Mouse (Mus musculus) limb, embryonic 14.5 days (tissue): ENCODE results near the gene Tmem19. TPM values are rescaled to one million over a fixed set of nuclear protein-coding genes. Genes with fewer than 3 reads are reported as not detected.

Experiments
- ATAC-seq: fragments of 200-750 bp; cut with Nextera tagmentation; 2 replicates; pipeline ENCODE4 v1.8.0; 2017; ENCODE audit warnings: low read depth, moderate number of reproducible peaks, moderate TSS enrichment; ENCODE audit not compliant: low FRiP score
- DNase-seq: peaks from one replicate; pipeline ENCODE4 v3.0.0-alpha.2; 2015; ENCODE audit warnings: low spot score
- H3K27ac ChIP-seq: fragments of 300-500 bp; sonication (generic); replicated peaks from 2 replicates; pipeline ENCODE4 v1.5.1; 2014; ENCODE audit warnings: low read depth, mild to moderate bottlenecking, low read length, moderate library complexity, mixed read lengths
- H3K27me3 ChIP-seq: fragments of 300-500 bp; sonication (generic); 2 replicates; pipeline ENCODE4 v1.6.1; 2014; ENCODE audit warnings: low read length, mixed read lengths; ENCODE audit not compliant: control insufficient read depth, insufficient read depth
- H3K36me3 ChIP-seq: fragments of 300-500 bp; sonication (generic); 2 replicates; pipeline ENCODE4 v1.6.1; 2014; ENCODE audit warnings: mild to moderate bottlenecking, low read length, moderate library complexity, mixed read lengths; ENCODE audit not compliant: control insufficient read depth, insufficient read depth
- H3K4me1 ChIP-seq: fragments of 300-500 bp; sonication (generic); 2 replicates; pipeline ENCODE4 v1.6.1; 2014; ENCODE audit warnings: antibody characterized with exemption, low read length, mixed read lengths; ENCODE audit not compliant: control insufficient read depth, insufficient read depth
- H3K4me2 ChIP-seq: fragments of 300-500 bp; sonication (generic); replicated peaks from 2 replicates; pipeline ENCODE4 v1.6.1; 2014; ENCODE audit warnings: low read depth, mild to moderate bottlenecking, low read length, moderate library complexity; ENCODE audit not compliant: severe bottlenecking
- H3K4me3 ChIP-seq: fragments of 300-500 bp; sonication (generic); replicated peaks from 2 replicates; pipeline ENCODE4 v1.5.1; 2014; ENCODE audit warnings: low read length
- H3K9ac ChIP-seq: fragments of 300-500 bp; sonication (generic); 2 replicates; pipeline ENCODE4 v1.6.1; 2014; ENCODE audit warnings: mild to moderate bottlenecking, low read depth, low read length, moderate library complexity; ENCODE audit not compliant: severe bottlenecking
- H3K9me3 ChIP-seq: fragments of 300-500 bp; sonication (generic); 2 replicates; pipeline ENCODE4 v1.6.1; 2016; ENCODE audit warnings: low read length; ENCODE audit not compliant: control insufficient read depth
- POLR2A ChIP-seq: fragments of 200-500 bp; IDR thresholded peaks from 2 replicates; pipeline ENCODE4 v1.8.0; 2012; ENCODE audit warnings: inconsistent platforms, mild to moderate bottlenecking, moderate library complexity, borderline replicate concordance; ENCODE audit not compliant: insufficient read depth, insufficient read length; ENCODE audit errors: extremely low read depth
- WGBS: fragments of 180-500 bp; shearing (Covaris S2); extraction: QIAGEN DNeasy Blood & Tissue Kit; methylation state at CpG from one replicate; pipeline ENCODE4 v1.1.7; 2014; 5-methylcytosine and 5-hydroxymethylcytosine counted together
- polyA plus RNA-seq, 2 experiments: library from polyadenylated mRNA; depleted of rRNA in 1 of 2; stranded (reverse) in 1 of 2; unstranded in 1 of 2; fragments of >200 nt; fragmentation: Nextera tagmentation in 1 of 2; extraction: Ambion mirVana in 1 of 2; gene quantifications; 2 replicates each; pipeline versions ENCODE4 v1.2.1 to v1.2.3; 2012 to 2014

Gene Tmem19
- polyA plus RNA-seq, 2 experiments = 18.2 to 26.4 TPM

DNA sequence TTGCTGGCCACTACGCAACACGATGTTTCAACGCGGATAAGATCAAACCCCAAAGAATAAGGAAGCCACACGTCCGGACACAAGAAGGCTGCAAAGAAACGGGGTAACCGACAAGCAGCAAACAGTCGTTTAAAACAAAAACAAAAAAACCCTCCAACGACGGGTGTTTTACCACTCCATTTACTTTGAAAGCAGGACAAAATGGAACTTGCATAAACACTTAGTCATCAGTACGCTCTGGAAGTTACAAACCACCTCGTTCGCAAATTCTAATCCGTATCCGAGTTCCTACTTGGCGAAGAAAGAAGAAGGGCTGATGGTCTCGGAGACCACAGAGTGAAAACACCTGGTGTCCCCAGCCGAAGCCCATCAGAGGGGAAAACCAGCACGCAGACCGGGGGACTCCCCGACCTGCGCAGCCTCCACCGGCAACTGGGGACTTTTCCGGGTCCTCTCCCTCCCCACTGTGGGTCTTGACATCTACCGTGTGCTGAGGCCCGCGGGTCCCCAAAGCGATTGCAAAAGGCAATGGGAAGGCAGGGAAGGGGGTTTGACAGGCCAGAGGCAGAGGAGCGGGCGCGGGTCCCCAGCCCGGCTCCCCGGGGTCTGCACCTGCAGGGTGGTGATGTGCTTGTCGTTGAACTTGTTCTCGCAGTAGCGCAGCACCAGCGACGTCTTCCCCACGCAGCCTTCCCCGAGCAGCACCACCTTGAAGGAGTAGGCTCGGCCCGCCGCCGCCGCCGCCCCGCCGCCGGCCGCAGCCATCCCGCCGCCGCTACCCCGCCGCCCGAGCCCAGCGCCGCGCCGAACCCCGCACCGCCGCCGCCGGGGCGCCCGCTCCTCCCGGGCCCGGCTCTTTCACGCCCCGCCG, 47.5 kb downstream of the Tmem19 start:
- Histone ChIP-seq H3K9ac (peak overlapping the region; percentile 85), H3K4me1 (peaks cover 8% of the 10 kb centered on the region), H3K27me3 (no peaks in the 10 kb centered on the region), H3K4me2 (peak overlapping the region; percentile 90), H3K27ac (peak overlapping the region; percentile 90), H3K4me3 (peak overlapping the region; percentile 87), H3K36me3 (0 out of 2 replicates have a peak, but pooled peaks cover 2% of the 10 kb centered on the region), H3K9me3 (no peaks in the 10 kb centered on the region)
- DNase-seq (no peak), ATAC-seq (peak; percentile 58)
- no peak for TF ChIP-seq POLR2A
- 3% methylated on average over 40 of the region's 73 CpGs for WGBS

DNA sequence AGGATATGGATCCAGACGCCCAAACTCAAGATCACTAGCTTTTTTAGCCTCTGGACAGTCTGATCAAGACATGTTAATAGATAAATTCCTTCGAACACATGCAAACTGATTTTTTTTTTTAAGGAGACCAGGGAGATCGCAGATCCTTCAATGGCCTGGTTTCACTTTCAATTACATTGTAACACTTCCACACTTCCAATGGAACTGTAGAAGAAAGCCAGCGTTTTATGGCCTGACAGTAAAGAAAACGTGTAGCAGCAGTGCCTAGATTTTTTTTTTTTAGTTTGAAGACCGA, 48.1 kb downstream of the Tmem19 start:
- H3K36me3 ChIP-seq = peaks cover 8% of the 10 kb centered on the region; the same call in 1 of the 2 replicates
- H3K9ac ChIP-seq = peak overlapping the region; percentile 85
- ATAC-seq = no peak
- peaks cover 8% of the 10 kb centered on the region for H3K4me1 ChIP-seq
- H3K27me3 ChIP-seq = no peaks in the 10 kb centered on the region
- H3K27ac ChIP-seq = no peak overlapping the region
- no peak for DNase-seq
- 14% methylated on average over 6 of the region's 6 CpGs for WGBS
- H3K9me3 ChIP-seq = no peaks in the 10 kb centered on the region
- peak overlapping the region; percentile 87 for H3K4me3 ChIP-seq
- H3K4me2 ChIP-seq = peak overlapping the region; percentile 90
- no peak for TF ChIP-seq POLR2A

DNA sequence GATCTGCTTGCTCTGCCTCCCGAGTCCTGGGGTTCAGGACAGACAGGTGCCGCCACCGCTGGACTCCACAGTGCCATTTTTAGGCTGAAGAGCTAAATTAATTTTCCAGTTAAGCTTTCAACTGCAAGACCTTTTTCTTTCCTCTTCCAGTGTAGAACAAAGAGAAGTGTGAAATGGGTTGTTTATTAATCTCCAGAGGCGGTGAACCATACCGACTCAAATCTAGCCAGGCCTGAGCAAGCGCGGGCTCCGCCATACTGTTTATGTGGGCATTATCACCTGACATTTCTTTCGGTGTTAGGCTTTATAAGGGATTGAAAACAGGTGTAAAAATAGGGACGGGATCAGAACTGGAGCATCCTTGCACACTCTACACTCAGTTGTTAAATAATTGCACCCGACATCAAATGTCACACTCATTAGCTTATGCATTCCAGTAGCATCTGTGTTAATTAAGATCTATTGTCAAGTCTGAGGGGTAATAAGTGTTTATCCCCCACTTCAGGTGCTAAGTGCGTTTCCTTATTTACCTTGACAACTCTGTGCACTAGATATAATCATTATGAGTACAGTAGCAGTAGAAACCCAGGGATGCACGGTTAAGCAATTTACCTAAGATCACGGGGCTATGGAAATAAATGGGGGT, 48.5 kb downstream of the Tmem19 start:
- DNase-seq (no peak), ATAC-seq (no peak)
- Histone ChIP-seq H3K4me2 (peak overlapping the region; percentile 90), H3K36me3 (peaks cover 8% of the 10 kb centered on the region; the same call in 1 of the 2 replicates), H3K9ac (peak overlapping the region; percentile 85; the same call in 1 of the 2 replicates), H3K4me3 (peak overlapping the region; percentile 87), H3K9me3 (no peaks in the 10 kb centered on the region), H3K27ac (no peak overlapping the region), H3K27me3 (no peaks in the 10 kb centered on the region), H3K4me1 (peaks cover 8% of the 10 kb centered on the region)
- TF ChIP-seq POLR2A = no peak
- WGBS = 64% methylated on average over 14 of the region's 14 CpGs

DNA sequence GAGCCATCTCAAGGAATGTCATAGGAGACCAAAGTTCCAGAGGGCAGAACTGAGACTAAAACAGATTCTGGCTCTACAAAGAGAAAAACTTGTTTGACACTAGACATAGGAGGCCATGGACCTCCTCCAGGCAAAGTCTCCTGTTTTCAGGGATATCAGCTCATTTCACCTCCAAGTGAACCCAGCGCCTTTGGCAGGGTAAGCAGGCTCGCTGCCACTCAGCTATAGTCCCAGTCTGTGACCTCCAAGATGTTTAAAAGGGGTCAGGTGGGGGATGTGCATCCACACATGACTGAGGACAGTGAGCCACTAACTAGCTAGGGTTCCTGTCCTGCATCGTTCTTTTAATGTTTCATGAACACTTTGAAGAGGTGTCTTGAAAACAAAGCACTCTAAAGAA, 49.6 kb downstream of the Tmem19 start:
- 65% methylated on average over 3 of the region's 3 CpGs for WGBS
- no peaks in the 10 kb centered on the region for H3K9me3 ChIP-seq
- no peak overlapping the region for H3K4me2 ChIP-seq
- DNase-seq (no peak), ATAC-seq (no peak)
- H3K4me1 ChIP-seq = peaks cover 8% of the 10 kb centered on the region
- no peak overlapping the region for H3K27ac ChIP-seq
- no peak for TF ChIP-seq POLR2A
- H3K27me3 ChIP-seq = no peaks in the 10 kb centered on the region
- no peak overlapping the region for H3K4me3 ChIP-seq
- H3K36me3 ChIP-seq = peaks cover 8% of the 10 kb centered on the region; the same call in 1 of the 2 replicates
- H3K9ac ChIP-seq = no peak overlapping the region

DNA sequence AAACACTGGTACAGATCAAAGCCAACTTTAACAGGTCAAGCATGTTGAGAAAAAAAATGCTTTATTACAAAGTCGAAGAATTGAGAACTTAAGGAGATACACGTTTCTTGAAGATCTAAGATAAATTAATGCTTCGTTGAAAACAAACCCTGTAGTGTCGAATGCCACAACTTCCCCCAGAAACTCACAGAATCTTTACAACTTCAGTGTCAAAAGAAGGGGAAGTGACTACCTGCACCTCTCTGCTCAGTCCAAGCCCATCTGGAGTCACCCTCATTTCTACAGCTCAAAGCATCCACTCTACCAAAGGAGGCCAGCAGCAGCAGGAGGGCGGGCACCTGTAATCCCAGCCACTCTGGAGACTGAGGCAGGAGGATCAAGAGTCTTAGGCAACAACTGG, 50.1 kb downstream of the Tmem19 start:
- WGBS = 88% methylated on average over 5 of the region's 5 CpGs

More for the DNA sequence above, 50.1 kb downstream of the Tmem19 start:
- Histone ChIP-seq H3K27me3 (no peaks in the 10 kb centered on the region), H3K4me1 (peaks cover 8% of the 10 kb centered on the region), H3K4me2 (no peak overlapping the region), H3K9ac (no peak overlapping the region), H3K27ac (no peak overlapping the region), H3K4me3 (no peak overlapping the region), H3K9me3 (no peaks in the 10 kb centered on the region), H3K36me3 (peaks cover 8% of the 10 kb centered on the region; the same call in 1 of the 2 replicates)
- DNase-seq (no peak), ATAC-seq (no peak)
- TF ChIP-seq POLR2A = no peak
